Comparison of ENCODE assay signal across 19 mouse cellular contexts in the genomic region with DNA sequence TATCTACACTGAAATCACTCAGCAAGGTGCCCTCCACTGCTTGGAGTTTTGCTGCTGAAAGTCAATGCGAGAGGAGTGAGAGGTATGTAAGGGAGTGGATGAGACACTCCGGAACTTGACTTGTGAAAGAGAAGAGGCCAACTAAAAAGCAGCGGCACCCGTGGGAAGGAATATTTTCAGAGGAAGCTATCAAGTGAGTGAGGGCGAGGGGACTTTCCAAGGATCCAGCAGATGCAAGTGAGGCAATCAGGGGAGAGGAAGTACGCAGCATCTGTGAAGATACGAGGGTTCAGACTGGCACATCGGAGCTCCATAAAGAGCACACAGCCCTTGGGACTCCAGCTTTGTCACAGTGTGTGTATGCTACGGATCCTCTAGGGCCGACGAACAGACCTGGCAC. TPM values are rescaled to one million over a fixed set of nuclear protein-coding genes. Genes with fewer than 3 reads are reported as not detected.
DNase-seq lines count a peak whose midpoint lies in the region; ATAC-seq and TF ChIP-seq lines count a peak whose summit lies in the region.
"Had no signal": no experiment of that assay in that cellular context is flagged by ENCODE, and none has a peak within 500 bp of the region (broad histone marks: within the 10 kb centered on the region; RNA-seq: fewer than 3 reads in every experiment).

No protein-coding gene starts in this region.

- no peaks in the 10 kb centered on the region for H3K27me3 ChIP-seq in liver, embryonic 12.5 days (replicated peaks)
- H3K27me3 ChIP-seq: forebrain, embryonic 13.5 days; hindbrain, embryonic 12.5 days; lung, embryonic 15.5 days; neural tube, embryonic 13.5 days had no signal

- H3K4me2 ChIP-seq in liver, embryonic 12.5 days: no peak overlapping the region
- H3K4me2 ChIP-seq: forebrain, embryonic 13.5 days; hindbrain, embryonic 12.5 days; lung, embryonic 15.5 days; neural tube, embryonic 13.5 days had no signal

- no peaks in the 10 kb centered on the region for H3K36me3 ChIP-seq in liver, embryonic 12.5 days
- H3K36me3 ChIP-seq: heart, embryonic 10.5 days; hindbrain, embryonic 12.5 days; limb, embryonic 10.5 days; lung, embryonic 15.5 days; neural tube, embryonic 13.5 days had no signal

- ATAC-seq in liver, embryonic 12.5 days: no peak
- ATAC-seq: forebrain, embryonic 13.5 days had no signal

- WGBS in lung, adult 2 months: 41% methylated on average over 11 of the region's 11 CpGs
- WGBS in liver, embryonic 12.5 days (ENCODE audit: insufficient replicate concordance): 55% methylated on average over 11 of the region's 11 CpGs
- WGBS in olfactory bulb, adult 2 months: 82% methylated on average over 11 of the region's 11 CpGs

- peaks cover 32% of the 10 kb centered on the region for H3K4me1 ChIP-seq in lung, adult 2 months (ENCODE audit: control insufficient read depth, insufficient read depth, low read length)
- peaks cover 75% of the 10 kb centered on the region for H3K4me1 ChIP-seq in liver, embryonic 12.5 days
- H3K4me1 ChIP-seq in olfactory bulb, adult 2 months (ENCODE audit: control insufficient read depth, insufficient read depth, low read length): peaks cover 7% of the 10 kb centered on the region

- H3K9me3 ChIP-seq in liver, embryonic 12.5 days (replicated peaks): no peaks in the 10 kb centered on the region
- H3K9me3 ChIP-seq: forebrain, embryonic 13.5 days; heart, embryonic 10.5 days; hindbrain, embryonic 12.5 days; limb, embryonic 10.5 days; lung, embryonic 15.5 days; neural tube, embryonic 13.5 days had no signal

- intact Hi-C loops in gastrocnemius, adult 2 months (cut with DNase I): no loop called here

- H3K27ac ChIP-seq in gastrocnemius, adult 2 months: peak overlapping the region; percentile 95; the same call in 1 of the 2 replicates
- peak overlapping the region; percentile 97; the same call in 1 of the 2 replicates for H3K27ac ChIP-seq in liver, embryonic 12.5 days
- H3K27ac ChIP-seq in olfactory bulb, adult 2 months (ENCODE audit: insufficient read depth, low read depth, low read length): 0 out of 2 replicates have a peak overlapping the region, but pooled peaks have one; percentile 1
- H3K27ac ChIP-seq: forebrain, embryonic 13.5 days; heart, embryonic 10.5 days; hindbrain, embryonic 12.5 days; limb, embryonic 10.5 days; lung, embryonic 15.5 days; neural tube, embryonic 13.5 days had no signal

- 0 out of 2 replicates have a peak overlapping the region, but pooled peaks have one; percentile 14 for H3K9ac ChIP-seq in liver, embryonic 12.5 days
- H3K9ac ChIP-seq: forebrain, embryonic 13.5 days; hindbrain, embryonic 12.5 days; lung, embryonic 15.5 days; neural tube, embryonic 13.5 days had no signal

- H3K4me3 ChIP-seq in gastrocnemius, adult 2 months: no peak overlapping the region
- H3K4me3 ChIP-seq in lung, adult 2 months (replicated peaks; ENCODE audit: extremely low read depth, low read depth, low read length): no peak overlapping the region
- no peak overlapping the region for H3K4me3 ChIP-seq in liver, embryonic 12.5 days
- no peak overlapping the region for H3K4me3 ChIP-seq in olfactory bulb, adult 2 months (ENCODE audit: insufficient read depth, low read depth, low read length)
- H3K4me3 ChIP-seq: forebrain, embryonic 13.5 days; heart, embryonic 10.5 days; hindbrain, embryonic 12.5 days; limb, embryonic 10.5 days; lung, embryonic 15.5 days; neural tube, embryonic 13.5 days had no signal

- no peak for TF ChIP-seq CTCF in gastrocnemius, adult 2 months (IDR thresholded peaks at IDR 0.05)
- no peak for TF ChIP-seq CTCF in lung, adult 2 months (IDR thresholded peaks at IDR 0.05; ENCODE audit: insufficient read depth, low read length)
- no peak for TF ChIP-seq CTCF in olfactory bulb, adult 2 months (IDR thresholded peaks at IDR 0.05; ENCODE audit: insufficient read depth, low read depth, low read length)

- TF ChIP-seq POLR2A in lung, adult 2 months (IDR thresholded peaks at IDR 0.05; ENCODE audit: borderline replicate concordance, extremely low read depth, low read depth, low read length): no peak
- no peak for TF ChIP-seq POLR2A in olfactory bulb, adult 2 months (IDR thresholded peaks at IDR 0.05; ENCODE audit: insufficient read depth, low read depth, low read length)

- peak; percentile 15 for DNase-seq in gastrocnemius, adult 2 months
- no peak for DNase-seq in gastrocnemius, adult 18-20 months (ENCODE audit: low spot score)
- peak; percentile 37 for DNase-seq in lung, postnatal 36 days
- no peak for DNase-seq in lung, adult 2 months
- DNase-seq in right cerebral cortex, postnatal 14 days: no peak
- no peak for DNase-seq in kidney, adult 9 months
- DNase-seq: cerebellum, adult 9-10 months; kidney, adult 18-20 months; kidney, postnatal 4 days; midbrain, embryonic 14.5 days; thymus, postnatal 25 days had no signal

RNA-seq across cellular contexts. Expression of a gene that starts 2.5 kb away (rescaled TPM):
- 100 to 1,000 TPM in 1 of 2 experiments, 10 to 100 TPM in 1; 86.7 to 101 TPM for total RNA-seq in gastrocnemius, adult 2 months (2021)
- 10 to 100 TPM; 74.1 to 94.9 TPM for total RNA-seq in gastrocnemius, adult 18-20 months (2021)
- polyA plus RNA-seq in lung, adult 2 months (2012; rRNA removed): 8.2 and 18.1 TPM in 2 replicates
- polyA plus RNA-seq in liver, embryonic 12.5 days (2016; fragmentation: Nextera tagmentation; extraction: Ambion mirVana): 114 and 122 TPM in 2 replicates
- polyA plus RNA-seq in olfactory bulb, adult 2 months (2012; ENCODE audit: insufficient read depth, insufficient read length, low replicate concordance, missing spikeins): not detected in 2 replicates

Comparison
In these comparisons a context has a peak if more than half of its experiments do, and no peak if none do; other contexts are left out.
1. DNase-seq: peak in gastrocnemius, adult 2 months (single experiment) and lung, postnatal 36 days (single experiment); none in gastrocnemius, adult 18-20 months (single experiment), lung, adult 2 months (single experiment), right cerebral cortex, postnatal 14 days (single experiment) and kidney, adult 9 months (single experiment).
2. H3K27ac ChIP-seq: peak in every context shown above with its lines; median percentile 97 in liver, embryonic 12.5 days; 95 in gastrocnemius, adult 2 months; 1 in olfactory bulb, adult 2 months.